Mouse (Mus musculus) stomach, embryonic 16.5 days (tissue): ENCODE measurements at regions not wholly inside any gene's neighbourhood (a gene's known extent, or its start where the extent isn't known, plus 50 kb on each side); places are given as distances from the start of the nearest gene placed in this dataset.

Experiments
- ATAC-seq: fragments of 200-750 bp; cut with Nextera tagmentation; 2 replicates; pipeline ENCODE4 v1.8.0; 2017; ENCODE audit warnings: moderate number of reproducible peaks, moderate TSS enrichment; ENCODE audit not compliant: insufficient read depth, low FRiP score
- H3K27ac ChIP-seq: fragments of 300-500 bp; sonication (generic); 2 replicates; pipeline ENCODE4 v1.5.1; 2014; ENCODE audit warnings: low read length
- H3K27me3 ChIP-seq: fragments of 300-500 bp; sonication (generic); 2 replicates; pipeline ENCODE4 v1.6.1; 2014; ENCODE audit warnings: low read length, control low read depth, mixed read lengths; ENCODE audit not compliant: control insufficient read depth, insufficient read depth
- H3K36me3 ChIP-seq: fragments of 300-500 bp; sonication (generic); 2 replicates; pipeline ENCODE4 v1.6.1; 2014; ENCODE audit warnings: low read length; ENCODE audit not compliant: control insufficient read depth, insufficient read depth
- H3K4me1 ChIP-seq: fragments of 300-500 bp; sonication (generic); 2 replicates; pipeline ENCODE4 v1.6.1; 2014; ENCODE audit warnings: low read length, control low read depth, mixed read lengths; ENCODE audit not compliant: control insufficient read depth, insufficient read depth
- H3K4me2 ChIP-seq: fragments of 300-500 bp; sonication (generic); 2 replicates; pipeline ENCODE4 v1.6.1; 2014; ENCODE audit warnings: low read depth, low read length, mixed read lengths
- H3K4me3 ChIP-seq: fragments of 300-500 bp; sonication (generic); replicated peaks from 2 replicates; pipeline ENCODE4 v1.5.1; 2014; ENCODE audit warnings: mild to moderate bottlenecking, low read length
- H3K9ac ChIP-seq: fragments of 300-500 bp; sonication (generic); 2 replicates; pipeline ENCODE4 v1.6.1; 2014; ENCODE audit warnings: low read length
- H3K9me3 ChIP-seq: fragments of 300-500 bp; sonication (generic); replicated peaks from 2 replicates; pipeline ENCODE4 v1.6.1; 2016; ENCODE audit warnings: low read length, control low read depth; ENCODE audit not compliant: control insufficient read depth
- WGBS: fragments of 180-500 bp; shearing (Covaris S2); extraction: QIAGEN DNeasy Blood & Tissue Kit; methylation state at CpG from one replicate; pipeline ENCODE4 v1.1.7; 2014; 5-methylcytosine and 5-hydroxymethylcytosine counted together

DNA sequence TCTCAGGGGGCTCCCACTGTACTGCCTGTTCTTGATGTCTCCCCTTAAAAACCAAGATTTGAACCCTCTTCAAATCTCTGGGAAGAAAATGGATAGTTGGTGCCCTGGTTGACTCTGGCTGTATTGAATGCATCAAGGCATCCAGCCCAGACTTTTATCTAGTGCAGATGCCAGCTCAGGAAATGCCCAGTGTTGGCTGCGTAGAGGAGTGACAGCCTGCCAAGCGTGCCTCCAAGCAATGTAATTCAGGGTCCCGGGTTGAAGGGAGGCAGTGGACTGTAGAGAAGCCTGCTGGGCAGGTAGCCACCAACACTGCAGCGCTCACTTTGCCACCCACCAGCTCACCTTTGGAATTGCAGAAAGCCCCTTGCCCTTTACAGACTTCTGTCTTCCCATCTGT is 146.4 kb downstream of the Opa1 start:
- Histone ChIP-seq H3K9ac (no peak overlapping the region), H3K4me2 (no peak overlapping the region), H3K4me1 (peaks cover 6% of the 10 kb centered on the region), H3K36me3 (no peaks in the 10 kb centered on the region), H3K4me3 (no peak overlapping the region), H3K9me3 (no peaks in the 10 kb centered on the region), H3K27me3 (no peaks in the 10 kb centered on the region), H3K27ac (no peak overlapping the region)
- ATAC-seq: no peak
- 73% methylated on average over 4 of the region's 4 CpGs for WGBS

GRCm38 (mm10) chr16:29727397-29727796 is 148.3 kb downstream of the Opa1 start:
- H3K4me1 ChIP-seq: peaks cover 6% of the 10 kb centered on the region
- no peaks in the 10 kb centered on the region for H3K9me3 ChIP-seq
- no peak overlapping the region for H3K4me2 ChIP-seq
- H3K27me3 ChIP-seq: no peaks in the 10 kb centered on the region
- H3K4me3 ChIP-seq: no peak overlapping the region
- H3K36me3 ChIP-seq: no peaks in the 10 kb centered on the region
- no peak overlapping the region for H3K9ac ChIP-seq
- 85% methylated on average over 7 of the region's 7 CpGs for WGBS
- ATAC-seq: no peak
- no peak overlapping the region for H3K27ac ChIP-seq

DNA sequence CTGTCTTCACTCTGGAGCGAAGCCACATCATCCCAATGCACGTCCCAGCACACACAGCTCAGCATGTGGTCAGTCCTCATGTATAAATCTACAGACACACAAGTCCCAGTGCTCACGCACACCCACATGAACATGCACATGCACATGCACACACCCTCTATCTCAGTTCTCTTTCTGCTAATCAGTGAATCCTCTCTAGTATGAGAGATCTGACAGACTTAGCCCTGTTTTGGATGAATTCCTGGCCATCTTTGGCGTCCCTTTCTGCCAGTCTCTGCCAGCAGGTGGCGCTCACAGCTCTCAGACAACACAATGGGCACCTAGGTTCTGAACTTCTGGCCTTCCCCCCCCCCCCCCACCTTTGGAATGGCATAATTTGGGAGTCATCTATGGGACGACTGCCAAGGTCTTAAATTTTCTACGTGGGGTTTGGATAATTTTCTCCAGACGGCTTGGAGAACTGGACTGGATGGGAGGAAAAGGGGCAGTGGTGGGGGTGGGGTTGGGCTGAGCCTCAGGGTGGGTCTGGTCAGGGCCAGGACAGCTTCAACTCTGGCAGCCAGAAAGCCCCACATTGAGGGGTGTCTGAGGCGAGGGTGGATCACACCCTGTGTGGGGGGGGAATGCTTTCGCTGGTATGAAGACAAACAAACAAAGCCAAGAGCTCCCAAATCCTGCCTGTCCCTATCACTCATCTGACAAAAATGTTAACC is 149.8 kb downstream of the Opa1 start:
- no peak overlapping the region for H3K27ac ChIP-seq
- no peak overlapping the region for H3K9ac ChIP-seq
- no peaks in the 10 kb centered on the region for H3K36me3 ChIP-seq
- no peaks in the 10 kb centered on the region for H3K27me3 ChIP-seq
- ATAC-seq: peak; percentile 79
- H3K4me2 ChIP-seq: no peak overlapping the region
- WGBS: 19% methylated on average over 10 of the region's 10 CpGs
- peaks cover 6% of the 10 kb centered on the region for H3K4me1 ChIP-seq
- no peak overlapping the region for H3K4me3 ChIP-seq
- H3K9me3 ChIP-seq: no peaks in the 10 kb centered on the region

- 28% methylated on average over 5 of the region's 5 CpGs for WGBS
Measured at GRCm38 (mm10) chr16:29730010-29730409, 150.9 kb downstream of the Opa1 start.

GRCm38 (mm10) chr16:29732889-29733288 is 153.8 kb downstream of the Opa1 start:
- no peak overlapping the region for H3K27ac ChIP-seq
- H3K27me3 ChIP-seq: no peaks in the 10 kb centered on the region
- no peaks in the 10 kb centered on the region for H3K36me3 ChIP-seq
- no peak overlapping the region for H3K9ac ChIP-seq
- H3K4me3 ChIP-seq: no peak overlapping the region
- ATAC-seq: no peak
- H3K9me3 ChIP-seq: no peaks in the 10 kb centered on the region
- peaks cover 25% of the 10 kb centered on the region for H3K4me1 ChIP-seq
- 48% methylated on average over 1 of the region's 1 CpGs for WGBS
- no peak overlapping the region for H3K4me2 ChIP-seq

More at GRCm38 (mm10) chr16:29730010-29730409, 150.9 kb downstream of the Opa1 start:
- H3K27ac ChIP-seq: no peak overlapping the region
- no peak overlapping the region for H3K4me2 ChIP-seq
- H3K9me3 ChIP-seq: no peaks in the 10 kb centered on the region
- no peaks in the 10 kb centered on the region for H3K27me3 ChIP-seq
- ATAC-seq: no peak
- peaks cover 15% of the 10 kb centered on the region for H3K4me1 ChIP-seq
- no peaks in the 10 kb centered on the region for H3K36me3 ChIP-seq
- no peak overlapping the region for H3K4me3 ChIP-seq
- H3K9ac ChIP-seq: peak overlapping the region; percentile 26; the same call in 1 of the 2 replicates

- H3K9ac ChIP-seq: no peak overlapping the region
- peaks cover 23% of the 10 kb centered on the region for H3K4me1 ChIP-seq
- H3K4me3 ChIP-seq: no peak overlapping the region
- no peak overlapping the region for H3K4me2 ChIP-seq
- H3K27me3 ChIP-seq: no peaks in the 10 kb centered on the region
- ATAC-seq: no peak
- H3K27ac ChIP-seq: no peak overlapping the region
- no peaks in the 10 kb centered on the region for H3K36me3 ChIP-seq
- H3K9me3 ChIP-seq: no peaks in the 10 kb centered on the region
- WGBS: 80% methylated on average over 10 of the region's 10 CpGs
Measured at GRCm38 (mm10) chr16:29733847-29734246, 154.7 kb downstream of the Opa1 start.

DNA sequence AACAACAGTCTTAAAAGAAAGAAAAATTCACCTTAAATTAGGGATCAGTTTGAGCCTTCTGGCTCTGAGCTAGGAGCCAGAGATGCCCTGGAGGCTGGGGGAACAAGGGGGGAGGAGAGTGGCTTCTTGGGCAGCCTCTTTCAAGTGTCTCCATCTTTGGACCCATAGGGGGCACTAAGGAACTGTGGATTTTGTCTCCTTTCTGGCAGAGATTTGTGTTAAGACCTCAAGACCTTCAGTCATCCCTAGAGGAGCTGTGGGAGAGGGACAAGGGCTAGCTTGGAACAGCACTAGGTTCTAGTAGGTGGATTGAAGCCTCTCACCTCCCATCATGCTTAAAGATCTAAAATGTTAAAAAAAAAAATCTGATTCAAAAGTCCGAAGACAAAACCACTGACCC is 155.2 kb downstream of the Opa1 start:
- Histone ChIP-seq H3K4me3 (no peak overlapping the region), H3K4me2 (peak overlapping the region; percentile 42), H3K27ac (peak overlapping the region; percentile 76), H3K27me3 (no peaks in the 10 kb centered on the region), H3K36me3 (no peaks in the 10 kb centered on the region), H3K9me3 (no peaks in the 10 kb centered on the region), H3K4me1 (peaks cover 20% of the 10 kb centered on the region), H3K9ac (peak overlapping the region; percentile 64; the same call in 1 of the 2 replicates)
- WGBS: 8% methylated on average over 1 of the region's 1 CpGs
- ATAC-seq: peak; percentile 83

- Histone ChIP-seq H3K36me3 (no peaks in the 10 kb centered on the region), H3K27ac (peak overlapping the region; percentile 76), H3K9ac (peak overlapping the region; percentile 64), H3K27me3 (no peaks in the 10 kb centered on the region), H3K9me3 (no peaks in the 10 kb centered on the region), H3K4me2 (peak overlapping the region; percentile 42), H3K4me1 (peaks cover 20% of the 10 kb centered on the region), H3K4me3 (no peak overlapping the region)
- 11% methylated on average over 12 of the region's 12 CpGs for WGBS
- ATAC-seq: peak; percentile 71
Measured at GRCm38 (mm10) chr16:29734738-29735250, 155.7 kb downstream of the Opa1 start.

- 0 out of 2 replicates have a peak overlapping the region, but pooled peaks have one; percentile 9 for H3K9ac ChIP-seq
- no peaks in the 10 kb centered on the region for H3K9me3 ChIP-seq
- 26% methylated on average over 12 of the region's 12 CpGs for WGBS
- no peaks in the 10 kb centered on the region for H3K27me3 ChIP-seq
- H3K27ac ChIP-seq: peak overlapping the region; percentile 76
- H3K36me3 ChIP-seq: no peaks in the 10 kb centered on the region
- ATAC-seq: peak; percentile 41; the same call in 1 of the 2 replicates
- H3K4me1 ChIP-seq: peaks cover 20% of the 10 kb centered on the region
- H3K4me3 ChIP-seq: no peak overlapping the region
- H3K4me2 ChIP-seq: peak overlapping the region; percentile 42; the same call in 1 of the 2 replicates
Measured at GRCm38 (mm10) chr16:29735371-29736008, 156.4 kb downstream of the Opa1 start.
